Comparison of ENCODE assay signal across 7 mouse cellular contexts in the genomic region with DNA sequence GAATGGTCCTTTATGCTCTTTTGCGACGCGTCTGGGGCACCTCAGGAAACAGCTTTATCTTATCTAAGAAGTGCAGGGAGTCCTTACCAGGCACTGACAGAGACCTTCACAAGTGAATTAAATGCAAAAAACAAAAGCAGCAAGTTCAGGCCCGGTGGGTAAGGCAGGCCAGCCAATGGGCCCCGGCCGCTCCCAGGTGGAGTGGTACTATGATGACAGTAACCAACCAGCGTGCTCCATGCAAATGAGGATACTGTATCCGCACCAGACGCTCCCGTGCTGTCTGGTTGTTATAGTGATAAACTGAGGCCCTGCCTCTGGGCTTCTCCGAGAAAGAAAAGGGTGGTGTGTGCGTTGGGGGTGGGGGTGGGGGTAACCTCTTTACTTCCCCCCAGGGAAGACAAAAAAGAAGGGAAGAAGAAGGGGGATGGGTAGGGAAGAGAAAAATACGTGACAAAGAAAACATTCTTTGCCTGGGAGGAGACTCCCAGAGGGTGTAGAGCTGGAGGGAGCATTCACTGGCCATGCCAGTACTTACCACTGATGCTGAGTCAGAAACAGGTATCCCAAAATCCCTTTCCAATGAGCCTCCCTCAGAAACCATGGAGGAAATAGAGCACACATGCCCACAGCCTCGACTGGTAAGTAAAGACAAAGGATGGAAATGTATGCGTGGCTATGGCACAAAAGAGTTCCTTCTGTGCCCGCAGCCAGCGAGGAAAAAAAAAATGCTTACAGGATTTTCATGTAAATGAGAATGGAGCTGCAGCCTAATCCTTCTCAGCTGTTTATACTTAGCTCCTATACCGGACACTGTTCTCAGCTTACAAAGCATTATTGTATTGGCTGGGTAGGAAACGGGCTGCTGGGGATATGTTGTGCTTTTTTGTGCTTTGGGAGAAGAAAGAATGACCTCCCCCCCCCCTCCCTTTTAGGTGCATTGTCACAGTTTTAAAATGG. TPM values are rescaled to one million over a fixed set of nuclear protein-coding genes. Genes with fewer than 3 reads are reported as not detected.
DNase-seq lines count a peak whose midpoint lies in the region; ATAC-seq lines count a peak whose summit lies in the region.

No protein-coding gene starts in this region.

- H3K36me3 ChIP-seq in intestine, embryonic 14.5 days (ENCODE audit: control insufficient read depth, insufficient read depth, low read length): no peaks in the 10 kb centered on the region

- no peaks in the 10 kb centered on the region for H3K9me3 ChIP-seq in intestine, embryonic 14.5 days (ENCODE audit: control insufficient read depth, low read length)

- H3K4me2 ChIP-seq in intestine, embryonic 14.5 days (ENCODE audit: low read length): peak overlapping the region; percentile 54

- 15% methylated on average over 19 of the region's 19 CpGs for WGBS in intestine, embryonic 14.5 days

- peak overlapping the region; percentile 33 for H3K4me3 ChIP-seq in intestine, embryonic 14.5 days (ENCODE audit: low read depth, low read length)

- peak; percentile 55 to 69 for DNase-seq in adrenal gland, adult (ENCODE audit: inconsistent age in 2 of 2, low spot score in 1 of 2)
- DNase-seq in cerebellum, postnatal 25 days: peak; percentile 64 to 76
- peak; percentile 14 to 39 for DNase-seq in frontal cortex, postnatal 25 days (ENCODE audit: low spot score in 2 of 2)
- DNase-seq in intestine, embryonic 14.5 days (ENCODE audit: low spot score): peak; percentile 60
- DNase-seq in left cerebral cortex, postnatal 25 days (ENCODE audit: low spot score in 2 of 2): peak; percentile 54 to 79
- peak; percentile 72 for DNase-seq in mesoderm, embryonic 11.5 days (ENCODE audit: low read depth, low spot score)
- DNase-seq in right cerebral cortex, postnatal 25 days: peak; percentile 44

- no peak overlapping the region for H3K9ac ChIP-seq in intestine, embryonic 14.5 days (ENCODE audit: low read length)

- intact Hi-C loops in left cerebral cortex, postnatal 25 days (cut with DNase I): loop anchor here (5.0 kb wide), 1 partner anchor 43 kb away; a partner anchor contains a TSS

- no peaks in the 10 kb centered on the region; the same call in 1 of the 2 replicates for H3K27me3 ChIP-seq in intestine, embryonic 14.5 days (replicated peaks; ENCODE audit: control insufficient read depth, insufficient read depth, low read length)

- no peaks in the 10 kb centered on the region for H3K4me1 ChIP-seq in intestine, embryonic 14.5 days (replicated peaks; ENCODE audit: control insufficient read depth, insufficient read depth, low read length)

- H3K27ac ChIP-seq in intestine, embryonic 14.5 days (ENCODE audit: low read depth): no peak overlapping the region

- ATAC-seq in intestine, embryonic 14.5 days (replicated peaks; ENCODE audit: low FRiP score, low TSS enrichment, low read depth): peak; percentile 97

RNA-seq across cellular contexts. Expression of a gene that starts 20.5 kb away (rescaled TPM):
- polyA plus RNA-seq in intestine, embryonic 14.5 days (2014; fragmentation: Nextera tagmentation; extraction: Ambion mirVana): 2.4 and 2.5 TPM in 2 replicates
- total RNA-seq in left cerebral cortex, postnatal 25 days (2021): 10 to 100 TPM; 33.8 to 36.7 TPM

RNA-seq across cellular contexts. Expression of a gene that starts 43.2 kb away (rescaled TPM):
- polyA plus RNA-seq in intestine, embryonic 14.5 days (2014; fragmentation: Nextera tagmentation; extraction: Ambion mirVana): 18.2 and 20.2 TPM in 2 replicates
- total RNA-seq in left cerebral cortex, postnatal 25 days (2021): 1 to 10 TPM; 6.6 to 7.4 TPM
